Mouse (Mus musculus) hindbrain, postnatal 0 days (tissue): ENCODE measurements at regions not wholly inside any gene's neighbourhood (a gene's known extent, or its start where the extent isn't known, plus 50 kb on each side); places are given as distances from the start of the nearest gene placed in this dataset.
"Not testable (repeated sequence)": the region's sequence is repeated elsewhere in the genome, so short reads cannot be mapped to it uniquely, and the experiment has no call there.

ENCODE experiments used
- ATAC-seq: fragments of 200-750 bp; cut with Nextera tagmentation; 2 replicates; pipeline ENCODE4 v1.8.0; 2017; ENCODE audit warnings: mild to moderate bottlenecking, moderate TSS enrichment, moderate library complexity
- DNase-seq: peaks from one replicate; pipeline ENCODE4 v3.0.0-alpha.2; 2015; ENCODE audit warnings: low spot score
- H3K27ac ChIP-seq: fragments of 300-500 bp; sonication (generic); 2 replicates; pipeline ENCODE4 v1.5.1; 2014; ENCODE audit warnings: mild to moderate bottlenecking
- H3K27me3 ChIP-seq: fragments of 300-500 bp; sonication (generic); 2 replicates; pipeline ENCODE4 v1.6.1; 2014; ENCODE audit warnings: low read length, mixed read lengths; ENCODE audit not compliant: insufficient read depth
- H3K36me3 ChIP-seq: fragments of 300-500 bp; sonication (generic); 2 replicates; pipeline ENCODE4 v1.6.1; 2014; ENCODE audit warnings: low read length, mixed read lengths; ENCODE audit not compliant: insufficient read depth
- H3K4me1 ChIP-seq: fragments of 300-500 bp; sonication (generic); 2 replicates; pipeline ENCODE4 v1.6.1; 2014; ENCODE audit warnings: antibody characterized with exemption, low read length, mixed read lengths; ENCODE audit not compliant: insufficient read depth
- H3K4me2 ChIP-seq: fragments of 300-500 bp; sonication (generic); 2 replicates; pipeline ENCODE4 v1.6.1; 2014; ENCODE audit warnings: low read depth, mild to moderate bottlenecking, low read length, moderate library complexity, mixed read lengths
- H3K4me3 ChIP-seq: fragments of 300-500 bp; sonication (generic); 2 replicates; pipeline ENCODE4 v1.5.1; 2014; ENCODE audit warnings: low read length
- H3K9ac ChIP-seq: fragments of 300-500 bp; sonication (generic); replicated peaks from 2 replicates; pipeline ENCODE4 v1.6.1; 2014; ENCODE audit warnings: mild to moderate bottlenecking, low read length, moderate library complexity, mixed read lengths
- H3K9me3 ChIP-seq: fragments of 300-500 bp; sonication (generic); 2 replicates; pipeline ENCODE4 v1.6.1; 2016; ENCODE audit warnings: low read length, mixed read lengths
- CTCF ChIP-seq: IDR thresholded peaks from 2 replicates; pipeline ENCODE4 v1.5.1; 2016; ENCODE audit warnings: antibody characterized with exemption, control low read depth, low read depth
- WGBS: fragments of 180-500 bp; shearing (Covaris S2); extraction: QIAGEN DNeasy Blood & Tissue Kit; methylation state at CpG from one replicate; pipeline ENCODE4 v1.1.7; 2014; 5-methylcytosine and 5-hydroxymethylcytosine counted together

GRCm38 (mm10) chr2:43072964-43073619 is 419.7 kb upstream of the Lrp1b start:
- no peaks in the 10 kb centered on the region for H3K27me3 ChIP-seq
- WGBS, result 73% methylated on average over 8 of the region's 8 CpGs
- H3K9ac ChIP-seq, result no peak overlapping the region
- no peak overlapping the region for H3K4me2 ChIP-seq
- ATAC-seq (0 out of 2 replicates have a peak, but pooled peaks have one; percentile 15), DNase-seq (peak; percentile 4)
- H3K36me3 ChIP-seq, result no peaks in the 10 kb centered on the region
- no peak overlapping the region for H3K4me3 ChIP-seq
- TF ChIP-seq CTCF, result no peak; the same call in 1 of the 2 replicates
- H3K4me1 ChIP-seq, result no peaks in the 10 kb centered on the region
- no peak overlapping the region for H3K27ac ChIP-seq
- no peaks in the 10 kb centered on the region for H3K9me3 ChIP-seq

- H3K27ac ChIP-seq, result no peak overlapping the region
- H3K4me2 ChIP-seq, result no peak overlapping the region
- H3K4me1 ChIP-seq, result no peaks in the 10 kb centered on the region
- no peak overlapping the region for H3K4me3 ChIP-seq
- H3K9ac ChIP-seq, result no peak overlapping the region
- H3K27me3 ChIP-seq, result no peaks in the 10 kb centered on the region
- H3K36me3 ChIP-seq, result no peaks in the 10 kb centered on the region
- DNase-seq, result peak; percentile 18
- 65% methylated on average over 4 of the region's 4 CpGs for WGBS
- TF ChIP-seq CTCF, result no peak
- H3K9me3 ChIP-seq, result no peaks in the 10 kb centered on the region
- no peak for ATAC-seq
These were observed 444.3 kb upstream of the Lrp1b start for GRCm38 (mm10) chr2:43097560-43098233.

GRCm38 (mm10) chr2:43119862-43120261 is 435.3 kb upstream of the Kynu start:
- H3K27me3 ChIP-seq, result no peaks in the 10 kb centered on the region
- no peaks in the 10 kb centered on the region for H3K9me3 ChIP-seq
- H3K9ac ChIP-seq, result no peak overlapping the region
- H3K4me1 ChIP-seq, result no peaks in the 10 kb centered on the region
- H3K27ac ChIP-seq, result no peak overlapping the region
- no peak overlapping the region for H3K4me2 ChIP-seq
- no peak overlapping the region for H3K4me3 ChIP-seq
- 84% methylated on average over 1 of the region's 1 CpGs for WGBS
- H3K36me3 ChIP-seq, result no peaks in the 10 kb centered on the region
- no peak for TF ChIP-seq CTCF
- no peak for ATAC-seq
- DNase-seq, result no peak

- no peaks in the 10 kb centered on the region for H3K27me3 ChIP-seq
- TF ChIP-seq CTCF, result no peak
- no peaks in the 10 kb centered on the region for H3K4me1 ChIP-seq
- no peaks in the 10 kb centered on the region for H3K36me3 ChIP-seq
- ATAC-seq, result no peak
- no peak for DNase-seq
- H3K9me3 ChIP-seq, result no peaks in the 10 kb centered on the region
- H3K27ac ChIP-seq, result no peak overlapping the region
- no peak overlapping the region for H3K9ac ChIP-seq
- H3K4me3 ChIP-seq, result no peak overlapping the region
- no peak overlapping the region for H3K4me2 ChIP-seq
These were observed 401.6 kb upstream of the Kynu start for GRCm38 (mm10) chr2:43153574-43153973.

GRCm38 (mm10) chr2:43182105-43182504 is 373.0 kb upstream of the Kynu start:
- no peaks in the 10 kb centered on the region for H3K27me3 ChIP-seq
- ATAC-seq (no peak), DNase-seq (no peak)
- H3K9me3 ChIP-seq, result no peaks in the 10 kb centered on the region
- no peak for TF ChIP-seq CTCF
- no peak overlapping the region for H3K4me3 ChIP-seq
- no peaks in the 10 kb centered on the region for H3K4me1 ChIP-seq
- H3K27ac ChIP-seq, result no peak overlapping the region
- H3K36me3 ChIP-seq, result no peaks in the 10 kb centered on the region
- no peak overlapping the region for H3K4me2 ChIP-seq
- H3K9ac ChIP-seq, result no peak overlapping the region

- H3K9me3 ChIP-seq, H3K4me3 ChIP-seq, H3K4me1 ChIP-seq, H3K27me3 ChIP-seq, DNase-seq, H3K27ac ChIP-seq, ATAC-seq, H3K9ac ChIP-seq, H3K36me3 ChIP-seq, H3K4me2 ChIP-seq: not testable (repeated sequence)
- 100% methylated on average over 15 of the region's 15 CpGs for WGBS
These were observed 359.6 kb upstream of the Kynu start for GRCm38 (mm10) chr2:43195531-43195930.

GRCm38 (mm10) chr2:43208223-43208622 is 346.9 kb upstream of the Kynu start:
- Histone ChIP-seq H3K27ac (no peak overlapping the region), H3K27me3 (no peaks in the 10 kb centered on the region), H3K9ac (no peak overlapping the region), H3K4me3 (no peak overlapping the region), H3K36me3 (no peaks in the 10 kb centered on the region), H3K9me3 (no peaks in the 10 kb centered on the region), H3K4me1 (no peaks in the 10 kb centered on the region), H3K4me2 (no peak overlapping the region)
- ATAC-seq (no peak), DNase-seq (peak; percentile 39)
- TF ChIP-seq CTCF, result no peak
- 60% methylated on average over 3 of the region's 3 CpGs for WGBS
